Comparison of ENCODE assay signal across 8 mouse cellular contexts in genomic region chr12:65036892-65037545, GRCm38 (mm10). TPM values are rescaled to one million over a fixed set of nuclear protein-coding genes. Genes with fewer than 3 reads are reported as not detected.
A peak's percentile ranks its signal among the peaks of the same experiment; 100 is the strongest.
DNase-seq lines count a peak whose midpoint lies in the region; ATAC-seq and TF ChIP-seq lines count a peak whose summit lies in the region.

No protein-coding gene starts in this region.

- no peaks in the 10 kb centered on the region for H3K9me3 ChIP-seq in forebrain, postnatal 0 days (ENCODE audit: low read length)
- no peaks in the 10 kb centered on the region for H3K9me3 ChIP-seq in liver, embryonic 16.5 days (replicated peaks; ENCODE audit: control insufficient read depth, low read length)

- H3K9ac ChIP-seq in forebrain, postnatal 0 days = peak overlapping the region; percentile 81
- H3K9ac ChIP-seq in liver, embryonic 16.5 days (ENCODE audit: low read depth, low read length) = peak overlapping the region; percentile 85

- no peaks in the 10 kb centered on the region; the same call in 1 of the 2 replicates for H3K4me1 ChIP-seq in bone marrow, adult 2 months (ENCODE audit: control insufficient read depth, insufficient read depth, low read length)
- 0 out of 2 replicates have a peak, but pooled peaks cover 14% of the 10 kb centered on the region for H3K4me1 ChIP-seq in forebrain, postnatal 0 days (ENCODE audit: insufficient read depth)
- peaks cover 18% of the 10 kb centered on the region for H3K4me1 ChIP-seq in liver, embryonic 16.5 days (ENCODE audit: control insufficient read depth, low read depth, low read length)

- peak overlapping the region; percentile 91; the same call in 1 of the 2 replicates for H3K27ac ChIP-seq in layer of hippocampus, adult 2 months
- no peak overlapping the region for H3K27ac ChIP-seq in bone marrow, adult 2 months (ENCODE audit: control insufficient read depth, insufficient read depth, low read depth, low read length, poor library complexity)
- H3K27ac ChIP-seq in forebrain, postnatal 0 days (ENCODE audit: low read depth, low read length) = no peak overlapping the region
- H3K27ac ChIP-seq in liver, embryonic 16.5 days (ENCODE audit: low read length) = peak overlapping the region; percentile 92; the same call in 1 of the 2 replicates

- WGBS in bone marrow, adult 2 months = 4% methylated on average over 18 of the region's 18 CpGs
- WGBS in forebrain, postnatal 0 days = 16% methylated on average over 18 of the region's 18 CpGs
- WGBS in liver, embryonic 16.5 days (ENCODE audit: insufficient replicate concordance) = 8% methylated on average over 18 of the region's 18 CpGs

- H3K4me2 ChIP-seq in forebrain, postnatal 0 days (ENCODE audit: low read depth) = peak overlapping the region; percentile 57
- H3K4me2 ChIP-seq in liver, embryonic 16.5 days (ENCODE audit: low read depth, low read length) = peak overlapping the region; percentile 82

- peak overlapping the region; percentile 75 for H3K4me3 ChIP-seq in layer of hippocampus, adult 2 months
- peak overlapping the region; percentile 100 for H3K4me3 ChIP-seq in bone marrow, adult 2 months (replicated peaks; ENCODE audit: control insufficient read depth, low read depth, low read length)
- peak overlapping the region; percentile 99 for H3K4me3 ChIP-seq in forebrain, postnatal 0 days (ENCODE audit: low read depth, low read length)
- H3K4me3 ChIP-seq in liver, embryonic 16.5 days (ENCODE audit: low read depth, low read length) = peak overlapping the region; percentile 76

- peak; percentile 2; the same call in 1 of the 2 replicates for ATAC-seq in forebrain, postnatal 0 days
- no peak for ATAC-seq in liver, embryonic 16.5 days (ENCODE audit: low read depth)
- no peak for ATAC-seq in cerebellum, adult (ENCODE audit: insufficient number of reproducible peaks, low FRiP score, low TSS enrichment)
- no peak for ATAC-seq in monocyte, adult 5-6 weeks (replicated peaks; ENCODE audit: insufficient number of reproducible peaks, low FRiP score, low TSS enrichment, poor library complexity, severe bottlenecking)

- H3K36me3 ChIP-seq in forebrain, postnatal 0 days (ENCODE audit: insufficient read depth) = no peaks in the 10 kb centered on the region; the same call in 1 of the 2 replicates
- 0 out of 2 replicates have a peak, but pooled peaks cover 3% of the 10 kb centered on the region for H3K36me3 ChIP-seq in liver, embryonic 16.5 days (ENCODE audit: control insufficient read depth, insufficient read depth)

- no peaks in the 10 kb centered on the region for H3K27me3 ChIP-seq in forebrain, postnatal 0 days (ENCODE audit: insufficient read depth, low read length)
- H3K27me3 ChIP-seq in liver, embryonic 16.5 days (ENCODE audit: control insufficient read depth, insufficient read depth, low read depth, low read length) = no peaks in the 10 kb centered on the region

- no peak for TF ChIP-seq POLR2A in bone marrow, adult 2 months (IDR thresholded peaks at IDR 0.05; ENCODE audit: borderline replicate concordance, control insufficient read depth, low read depth, low read length)

- DNase-seq in layer of hippocampus, adult 2 months (ENCODE audit: low spot score in 2 of 2) = no peak
- DNase-seq in layer of hippocampus, adult 9-10 months (ENCODE audit: low spot score) = no peak
- no peak for DNase-seq in forebrain, postnatal 0 days
- DNase-seq in frontal cortex, postnatal 14 days (ENCODE audit: low spot score in 2 of 2) = no peak

- TF ChIP-seq CTCF in layer of hippocampus, adult 2 months (conservative IDR thresholded peaks at IDR 0.05) = no peak
- TF ChIP-seq CTCF in bone marrow, adult 2 months (IDR thresholded peaks at IDR 0.05; ENCODE audit: control insufficient read depth, insufficient read depth, low read length) = no peak
- TF ChIP-seq CTCF in forebrain, postnatal 0 days (IDR thresholded peaks at IDR 0.05; ENCODE audit: low read depth) = no peak

RNA-seq across cellular contexts. Expression of gene Prpf39, which starts 0.9 kb away (rescaled TPM):
- 10 to 100 TPM; 43.4 to 48.7 TPM for total RNA-seq in layer of hippocampus, adult 2 months (2021)
- polyA plus RNA-seq in bone marrow, adult 2 months (2011; ENCODE audit: insufficient read depth, insufficient read length, low replicate concordance, missing spikeins) = 15.9 and 22.2 TPM in 2 replicates
- total RNA-seq in forebrain, postnatal 0 days (2014; rRNA removed) = 37.5 and 49.5 TPM in 2 replicates
- polyA plus RNA-seq in forebrain, postnatal 0 days (2015; fragmentation: Nextera tagmentation; extraction: Ambion mirVana) = 21.6 and 28.6 TPM in 2 replicates
- polyA plus RNA-seq in liver, embryonic 16.5 days (2015; fragmentation: Nextera tagmentation; extraction: Ambion mirVana) = 13.6 and 16.4 TPM in 2 replicates
- total RNA-seq in monocyte, adult 5-6 weeks (2017) = 95.9 to 148 TPM (median 102 TPM) in 3 replicates

RNA-seq across cellular contexts. Expression of gene Fkbp3, which starts 36.8 kb away (rescaled TPM):
- 100 to 1,000 TPM; 150 to 156 TPM for total RNA-seq in layer of hippocampus, adult 2 months (2021)
- polyA plus RNA-seq in bone marrow, adult 2 months (2011; ENCODE audit: insufficient read depth, insufficient read length, low replicate concordance, missing spikeins) = 41.2 and 73.8 TPM in 2 replicates
- total RNA-seq in forebrain, postnatal 0 days (2014; rRNA removed) = 254 and 312 TPM in 2 replicates
- polyA plus RNA-seq in forebrain, postnatal 0 days (2015; fragmentation: Nextera tagmentation; extraction: Ambion mirVana) = 430 and 547 TPM in 2 replicates
- polyA plus RNA-seq in liver, embryonic 16.5 days (2015; fragmentation: Nextera tagmentation; extraction: Ambion mirVana) = 101 and 105 TPM in 2 replicates
- total RNA-seq in monocyte, adult 5-6 weeks (2017) = 143 to 181 TPM (median 145 TPM) in 3 replicates

RNA-seq across cellular contexts. Expression of gene Fancm, which starts 38.4 kb away (rescaled TPM):
- total RNA-seq in layer of hippocampus, adult 2 months (2021) = 10 to 100 TPM; 13.5 to 14.1 TPM
- polyA plus RNA-seq in bone marrow, adult 2 months (2011; ENCODE audit: insufficient read depth, insufficient read length, low replicate concordance, missing spikeins) = 2.7 and 5.1 TPM in 2 replicates
- total RNA-seq in forebrain, postnatal 0 days (2014; rRNA removed) = 22.6 and 22.8 TPM in 2 replicates
- 4.1 and 8.3 TPM in 2 replicates for polyA plus RNA-seq in forebrain, postnatal 0 days (2015; fragmentation: Nextera tagmentation; extraction: Ambion mirVana)
- polyA plus RNA-seq in liver, embryonic 16.5 days (2015; fragmentation: Nextera tagmentation; extraction: Ambion mirVana) = 3.2 and 4.0 TPM in 2 replicates
- total RNA-seq in monocyte, adult 5-6 weeks (2017) = 8.7 to 19.3 TPM (median 12.0 TPM) in 3 replicates

Comparison
In these comparisons a context has a peak if more than half of its experiments do, and no peak if none do; other contexts are left out.
1. H3K27ac ChIP-seq: peak in layer of hippocampus, adult 2 months (single experiment) and liver, embryonic 16.5 days (single experiment); none in bone marrow, adult 2 months (single experiment) and forebrain, postnatal 0 days (single experiment).
2. Peak in every context shown above with its lines, with median percentiles within 50 percentile points of each other: H3K4me3 ChIP-seq.